ENCODE assay signal across 8 mouse cellular contexts in the genomic region with DNA sequence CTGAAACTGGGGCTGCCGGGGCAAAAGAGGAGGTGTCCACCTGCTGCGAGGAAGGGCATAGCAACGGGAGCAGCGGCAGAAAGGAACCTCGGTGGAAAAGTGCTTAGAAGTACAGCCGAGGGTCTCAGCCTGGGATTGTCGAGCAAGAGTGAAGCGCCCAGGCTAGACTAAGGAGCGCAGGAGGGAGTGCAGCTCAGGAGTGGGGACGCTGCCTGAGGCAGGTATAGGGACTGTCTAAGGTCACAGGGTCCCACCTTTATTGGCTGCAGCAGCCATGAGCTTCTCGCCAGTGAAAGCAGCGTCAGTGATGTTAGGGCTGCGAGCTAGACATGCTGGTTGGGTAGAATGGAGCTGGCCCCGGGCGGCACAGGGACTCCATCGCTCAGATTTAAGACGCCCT. TPM values are rescaled to one million over a fixed set of nuclear protein-coding genes. Genes with fewer than 3 reads are reported as not detected.
DNase-seq lines count a peak whose midpoint lies in the region; ATAC-seq lines count a peak whose summit lies in the region.

No protein-coding gene starts in this region.

- H3K4me2 ChIP-seq in kidney, embryonic 16.5 days (replicated peaks; ENCODE audit: low read depth, low read length), result peak overlapping the region; percentile 71
- peak overlapping the region; percentile 91 for H3K4me2 ChIP-seq in embryonic facial prominence, embryonic 13.5 days
- H3K4me2 ChIP-seq in intestine, embryonic 16.5 days (ENCODE audit: low read depth, low read length), result peak overlapping the region; percentile 98
- H3K4me2 ChIP-seq in neural tube, embryonic 12.5 days (replicated peaks), result peak overlapping the region; percentile 84

- H3K9ac ChIP-seq in kidney, embryonic 16.5 days (replicated peaks; ENCODE audit: low read length), result peak overlapping the region; percentile 48
- peak overlapping the region; percentile 68 for H3K9ac ChIP-seq in embryonic facial prominence, embryonic 13.5 days
- peak overlapping the region; percentile 48 for H3K9ac ChIP-seq in intestine, embryonic 16.5 days (ENCODE audit: low read depth, low read length)
- peak overlapping the region; percentile 47; the same call in 1 of the 2 replicates for H3K9ac ChIP-seq in neural tube, embryonic 12.5 days

- WGBS in kidney, embryonic 16.5 days, result 4% methylated on average over 17 of the region's 17 CpGs
- WGBS in embryonic facial prominence, embryonic 13.5 days, result 2% methylated on average over 17 of the region's 17 CpGs
- 3% methylated on average over 17 of the region's 17 CpGs for WGBS in intestine, embryonic 16.5 days
- 1% methylated on average over 17 of the region's 17 CpGs for WGBS in neural tube, embryonic 12.5 days

- DNase-seq in kidney, postnatal 10 days, result no peak
- DNase-seq in cerebellum, postnatal 36 days, result no peak
- no peak for DNase-seq in right cerebral cortex, postnatal 10 days (ENCODE audit: low spot score in 2 of 2)
- no peak for DNase-seq in gastrocnemius, postnatal 10 days

- no peak overlapping the region for H3K27ac ChIP-seq in kidney, embryonic 16.5 days (ENCODE audit: low read length)
- H3K27ac ChIP-seq in embryonic facial prominence, embryonic 13.5 days, result no peak overlapping the region
- H3K27ac ChIP-seq in intestine, embryonic 16.5 days (ENCODE audit: low read length), result no peak overlapping the region
- H3K27ac ChIP-seq in neural tube, embryonic 12.5 days, result no peak overlapping the region

- ATAC-seq in kidney, embryonic 16.5 days (ENCODE audit: low FRiP score, low TSS enrichment), result no peak
- no peak for ATAC-seq in embryonic facial prominence, embryonic 13.5 days (ENCODE audit: insufficient number of reproducible peaks, insufficient read depth, low FRiP score, low TSS enrichment, low read depth)
- peak; percentile 21; the same call in 1 of the 2 replicates for ATAC-seq in intestine, embryonic 16.5 days
- ATAC-seq in neural tube, embryonic 12.5 days (ENCODE audit: low FRiP score, low read depth), result no peak

- no peaks in the 10 kb centered on the region for H3K36me3 ChIP-seq in kidney, embryonic 16.5 days (ENCODE audit: insufficient read depth, low read length)
- H3K36me3 ChIP-seq in embryonic facial prominence, embryonic 13.5 days, result no peaks in the 10 kb centered on the region
- no peaks in the 10 kb centered on the region for H3K36me3 ChIP-seq in intestine, embryonic 16.5 days (ENCODE audit: control insufficient read depth, insufficient read depth, low read length)
- H3K36me3 ChIP-seq in neural tube, embryonic 12.5 days, result no peaks in the 10 kb centered on the region

- no peaks in the 10 kb centered on the region for H3K9me3 ChIP-seq in kidney, embryonic 16.5 days (ENCODE audit: low read length)
- H3K9me3 ChIP-seq in embryonic facial prominence, embryonic 13.5 days, result no peaks in the 10 kb centered on the region
- no peaks in the 10 kb centered on the region for H3K9me3 ChIP-seq in intestine, embryonic 16.5 days (ENCODE audit: control insufficient read depth, low read length)
- no peaks in the 10 kb centered on the region for H3K9me3 ChIP-seq in neural tube, embryonic 12.5 days

- peaks cover 17% of the 10 kb centered on the region for H3K4me1 ChIP-seq in kidney, embryonic 16.5 days (ENCODE audit: insufficient read depth, low read length)
- H3K4me1 ChIP-seq in embryonic facial prominence, embryonic 13.5 days, result peaks cover 21% of the 10 kb centered on the region
- H3K4me1 ChIP-seq in intestine, embryonic 16.5 days (ENCODE audit: control insufficient read depth, insufficient read depth, low read length), result peaks cover 19% of the 10 kb centered on the region
- peaks cover 12% of the 10 kb centered on the region for H3K4me1 ChIP-seq in neural tube, embryonic 12.5 days

- peaks cover 40% of the 10 kb centered on the region for H3K27me3 ChIP-seq in kidney, embryonic 16.5 days (ENCODE audit: insufficient read depth, low read length)
- H3K27me3 ChIP-seq in embryonic facial prominence, embryonic 13.5 days, result peaks cover 45% of the 10 kb centered on the region
- H3K27me3 ChIP-seq in intestine, embryonic 16.5 days (replicated peaks; ENCODE audit: control insufficient read depth, insufficient read depth, low read length), result peaks cover 37% of the 10 kb centered on the region
- peaks cover 46% of the 10 kb centered on the region for H3K27me3 ChIP-seq in neural tube, embryonic 12.5 days (replicated peaks)

- peak overlapping the region; percentile 45 for H3K4me3 ChIP-seq in kidney, embryonic 16.5 days (ENCODE audit: low read length)
- H3K4me3 ChIP-seq in embryonic facial prominence, embryonic 13.5 days, result peak overlapping the region; percentile 52
- peak overlapping the region; percentile 48 for H3K4me3 ChIP-seq in intestine, embryonic 16.5 days (ENCODE audit: low read length)
- peak overlapping the region; percentile 40 for H3K4me3 ChIP-seq in neural tube, embryonic 12.5 days

RNA-seq across cellular contexts. Expression of a gene that starts 0.6 kb away (rescaled TPM):
- 1.8 and 2.1 TPM in 2 replicates for polyA plus RNA-seq in kidney, embryonic 16.5 days (2015; fragmentation: Nextera tagmentation; extraction: Ambion mirVana)
- 1.6 and 2.6 TPM in 2 replicates for polyA plus RNA-seq in embryonic facial prominence, embryonic 13.5 days (2015; fragmentation: Nextera tagmentation; extraction: Ambion mirVana)
- 0.78 and 0.93 TPM in 2 replicates for polyA plus RNA-seq in intestine, embryonic 16.5 days (2015; fragmentation: Nextera tagmentation; extraction: Ambion mirVana)
- 0.17 and 0.18 TPM in 2 replicates for polyA plus RNA-seq in neural tube, embryonic 12.5 days (2016; fragmentation: Nextera tagmentation; extraction: Ambion mirVana)
- total RNA-seq in gastrocnemius, postnatal 10 days (2021), result under 1 TPM; 0.41 to 0.82 TPM

RNA-seq across cellular contexts. Expression of a gene that starts 15.6 kb away (rescaled TPM):
- 1,084 and 1,349 TPM in 2 replicates for polyA plus RNA-seq in kidney, embryonic 16.5 days (2015; fragmentation: Nextera tagmentation; extraction: Ambion mirVana)
- polyA plus RNA-seq in embryonic facial prominence, embryonic 13.5 days (2015; fragmentation: Nextera tagmentation; extraction: Ambion mirVana), result 1,270 and 1,597 TPM in 2 replicates
- 1,403 and 1,521 TPM in 2 replicates for polyA plus RNA-seq in intestine, embryonic 16.5 days (2015; fragmentation: Nextera tagmentation; extraction: Ambion mirVana)
- 922 and 973 TPM in 2 replicates for polyA plus RNA-seq in neural tube, embryonic 12.5 days (2016; fragmentation: Nextera tagmentation; extraction: Ambion mirVana)
- total RNA-seq in gastrocnemius, postnatal 10 days (2021), result 100 to 1,000 TPM; 676 to 736 TPM

RNA-seq across cellular contexts. Expression of a gene that starts 40.4 kb away (rescaled TPM):
- polyA plus RNA-seq in kidney, embryonic 16.5 days (2015; fragmentation: Nextera tagmentation; extraction: Ambion mirVana), result 10.5 and 12.6 TPM in 2 replicates
- polyA plus RNA-seq in embryonic facial prominence, embryonic 13.5 days (2015; fragmentation: Nextera tagmentation; extraction: Ambion mirVana), result 29.4 and 37.6 TPM in 2 replicates
- polyA plus RNA-seq in intestine, embryonic 16.5 days (2015; fragmentation: Nextera tagmentation; extraction: Ambion mirVana), result 9.3 and 9.6 TPM in 2 replicates
- 3.5 and 4.0 TPM in 2 replicates for polyA plus RNA-seq in neural tube, embryonic 12.5 days (2016; fragmentation: Nextera tagmentation; extraction: Ambion mirVana)
- total RNA-seq in gastrocnemius, postnatal 10 days (2021), result 1 to 10 TPM; 5.8 to 6.4 TPM

RNA-seq across cellular contexts. Expression of a gene that starts 55.0 kb away (rescaled TPM):
- polyA plus RNA-seq in kidney, embryonic 16.5 days (2015; fragmentation: Nextera tagmentation; extraction: Ambion mirVana), result 56.6 and 59.1 TPM in 2 replicates
- polyA plus RNA-seq in embryonic facial prominence, embryonic 13.5 days (2015; fragmentation: Nextera tagmentation; extraction: Ambion mirVana), result 47.9 and 49.8 TPM in 2 replicates
- 54.4 and 55.6 TPM in 2 replicates for polyA plus RNA-seq in intestine, embryonic 16.5 days (2015; fragmentation: Nextera tagmentation; extraction: Ambion mirVana)
- 60.0 and 61.0 TPM in 2 replicates for polyA plus RNA-seq in neural tube, embryonic 12.5 days (2016; fragmentation: Nextera tagmentation; extraction: Ambion mirVana)
- 10 to 100 TPM; 49.6 to 56.8 TPM for total RNA-seq in gastrocnemius, postnatal 10 days (2021)
